Comparison of ENCODE assay signal across 7 mouse cellular contexts in genomic region chr2:157943514-157944155, GRCm38 (mm10). TPM values are rescaled to one million over a fixed set of nuclear protein-coding genes. Genes with fewer than 3 reads are reported as not detected.
DNase-seq lines count a peak whose midpoint lies in the region; ATAC-seq and TF ChIP-seq lines count a peak whose summit lies in the region.

No protein-coding gene starts in this region.

- H3K9ac ChIP-seq in intestine, embryonic 16.5 days (ENCODE audit: low read depth, low read length) = peak overlapping the region; percentile 73

- H3K27me3 ChIP-seq in intestine, embryonic 16.5 days (replicated peaks; ENCODE audit: control insufficient read depth, insufficient read depth, low read length) = peaks cover 26% of the 10 kb centered on the region
- H3K27me3 ChIP-seq in small intestine, adult 2 months (ENCODE audit: control insufficient read depth, insufficient read depth, low read length) = peaks cover 29% of the 10 kb centered on the region

- intact Hi-C loops in left cerebral cortex, postnatal 25 days (cut with DNase I) = loop anchor here (2.0 kb wide), 1 partner anchor 29 kb away; the partner anchor contains the start of gene Vstm2l

- H3K27ac ChIP-seq in intestine, embryonic 16.5 days (ENCODE audit: low read length) = no peak overlapping the region; the same call in 1 of the 2 replicates
- no peak overlapping the region for H3K27ac ChIP-seq in small intestine, adult 2 months (ENCODE audit: insufficient read depth, low read depth, low read length)

- no peak for TF ChIP-seq POLR2A in small intestine, adult 2 months (IDR thresholded peaks at IDR 0.05; ENCODE audit: low read depth, low read length)

- peaks cover 25% of the 10 kb centered on the region for H3K4me1 ChIP-seq in intestine, embryonic 16.5 days (ENCODE audit: control insufficient read depth, insufficient read depth, low read length)
- H3K4me1 ChIP-seq in small intestine, adult 2 months (ENCODE audit: control insufficient read depth, insufficient read depth, insufficient read length, low read length) = peaks cover 22% of the 10 kb centered on the region

- peak; percentile 49; the same call in 1 of the 2 replicates for TF ChIP-seq CTCF in small intestine, adult 2 months (IDR thresholded peaks at IDR 0.05; ENCODE audit: extremely low read depth, insufficient read length, insufficient replicate concordance, low read depth, low read length)

- H3K4me3 ChIP-seq in intestine, embryonic 16.5 days (ENCODE audit: low read length) = peak overlapping the region; percentile 60
- H3K4me3 ChIP-seq in small intestine, adult 2 months (ENCODE audit: low read depth, low read length) = peak overlapping the region; percentile 46

- H3K36me3 ChIP-seq in intestine, embryonic 16.5 days (ENCODE audit: control insufficient read depth, insufficient read depth, low read length) = no peaks in the 10 kb centered on the region
- H3K36me3 ChIP-seq in small intestine, adult 2 months (ENCODE audit: control insufficient read depth, insufficient read depth, low read length) = no peaks in the 10 kb centered on the region

- H3K4me2 ChIP-seq in intestine, embryonic 16.5 days (ENCODE audit: low read depth, low read length) = peak overlapping the region; percentile 99

- peak; percentile 82 for DNase-seq in adrenal gland, postnatal 10 days
- peak; percentile 90 for DNase-seq in embryo, embryonic 11 days
- peak; percentile 36 to 77 for DNase-seq in gastrocnemius, postnatal 4 days (ENCODE audit: low spot score in 2 of 2)
- peak; percentile 86 to 93 for DNase-seq in left cerebral cortex, postnatal 25 days (ENCODE audit: low spot score in 2 of 2)
- DNase-seq in mesoderm, embryonic 11.5 days (ENCODE audit: low read depth, low spot score) = peak; percentile 76

- no peaks in the 10 kb centered on the region for H3K9me3 ChIP-seq in intestine, embryonic 16.5 days (ENCODE audit: control insufficient read depth, low read length)

- peak; percentile 73 for ATAC-seq in intestine, embryonic 16.5 days

- WGBS in intestine, embryonic 16.5 days = 1% methylated on average over 47 of the region's 47 CpGs
- 1% methylated on average over 47 of the region's 47 CpGs for WGBS in small intestine, adult 2 months

RNA-seq across cellular contexts. Expression of gene Vstm2l, which starts 29.2 kb away (rescaled TPM):
- total RNA-seq in adrenal gland, postnatal 10 days (2021) = 10 to 100 TPM in 1 of 2 experiments, 1 to 10 TPM in 1; 7.3 to 15.7 TPM
- under 1 TPM in 1 of 2 experiments, not detected in 1; 0.18 TPM for total RNA-seq in gastrocnemius, postnatal 4 days (2021)
- 0.10 TPM in 1 of 2 replicates, not detected in the other for polyA plus RNA-seq in intestine, embryonic 16.5 days (2015; fragmentation: Nextera tagmentation; extraction: Ambion mirVana)
- total RNA-seq in left cerebral cortex, postnatal 25 days (2021) = 100 to 1,000 TPM; 171 to 175 TPM
- 2.7 and 4.6 TPM in 2 replicates for polyA plus RNA-seq in small intestine, adult 2 months (2012; rRNA removed)

Comparison
In these comparisons a context has a peak if more than half of its experiments do, and no peak if none do; other contexts are left out.
1. RNA of gene Vstm2l, which starts 29.2 kb away (total RNA-seq): 171 to 175 TPM in left cerebral cortex, postnatal 25 days; 7.3 to 15.7 TPM in adrenal gland, postnatal 10 days and 0.18 TPM in gastrocnemius, postnatal 4 days; every median in the first group is over 10 times any median in the second.
2. Peak in every context shown above with its lines, with median percentiles within 50 percentile points of each other: DNase-seq.